Mouse (Mus musculus): ENCODE measurements around the gene Psmg3. TPM values are rescaled to one million over a fixed set of nuclear protein-coding genes. Genes with fewer than 3 reads are reported as not detected.

The Psmg3 gene
- polyA plus RNA-seq, 1 experiment from 2014 or later, result 33.2 TPM

- no peak for ATAC-seq (replicated peaks; ENCODE audit: insufficient number of reproducible peaks, insufficient read depth, low FRiP score, low read depth)
These were observed 25.5 kb downstream of the Psmg3 start for GRCm38 (mm10) chr5:139801231-139801630.

GRCm38 (mm10) chr5:139799801-139800590 lies 26.7 kb downstream of the Psmg3 start:
- no peak overlapping the region for H3K4me3 ChIP-seq
- peaks cover 33% of the 10 kb centered on the region for H3K36me3 ChIP-seq
- 90% methylated on average over 33 of the region's 33 CpGs for WGBS
- H3K4me1 ChIP-seq (replicated peaks), result peaks cover 74% of the 10 kb centered on the region
- no peaks in the 10 kb centered on the region for H3K9me3 ChIP-seq (replicated peaks)
- H3K27ac ChIP-seq, result 0 out of 2 replicates have a peak overlapping the region, but pooled peaks have one; percentile 29
- H3K27me3 ChIP-seq, result no peaks in the 10 kb centered on the region
- no peak overlapping the region for H3K9ac ChIP-seq
- H3K4me2 ChIP-seq, result no peak overlapping the region
- no peak for ATAC-seq (replicated peaks; ENCODE audit: insufficient number of reproducible peaks, insufficient read depth, low FRiP score, low read depth)

More at GRCm38 (mm10) chr5:139801231-139801630, 25.5 kb downstream of the Psmg3 start:
- H3K9ac ChIP-seq, result no peak overlapping the region
- 75% methylated on average over 8 of the region's 8 CpGs for WGBS
- no peak overlapping the region for H3K4me3 ChIP-seq
- H3K9me3 ChIP-seq (replicated peaks), result no peaks in the 10 kb centered on the region
- H3K27ac ChIP-seq, result peak overlapping the region; percentile 29; the same call in 1 of the 2 replicates
- peaks cover 61% of the 10 kb centered on the region for H3K4me1 ChIP-seq (replicated peaks)
- peaks cover 33% of the 10 kb centered on the region for H3K36me3 ChIP-seq
- H3K27me3 ChIP-seq, result no peaks in the 10 kb centered on the region
- H3K4me2 ChIP-seq, result no peak overlapping the region

GRCm38 (mm10) chr5:139799041-139799440 lies 27.6 kb downstream of the Psmg3 start:
- 87% methylated on average over 9 of the region's 9 CpGs for WGBS
- H3K9ac ChIP-seq, result no peak overlapping the region
- H3K27ac ChIP-seq, result peak overlapping the region; percentile 94; the same call in 1 of the 2 replicates
- peaks cover 76% of the 10 kb centered on the region for H3K4me1 ChIP-seq (replicated peaks)
- ATAC-seq (replicated peaks; ENCODE audit: insufficient number of reproducible peaks, insufficient read depth, low FRiP score, low read depth), result no peak
- H3K36me3 ChIP-seq, result peaks cover 33% of the 10 kb centered on the region
- no peaks in the 10 kb centered on the region for H3K27me3 ChIP-seq
- no peaks in the 10 kb centered on the region for H3K9me3 ChIP-seq (replicated peaks)
- H3K4me2 ChIP-seq, result no peak overlapping the region
- H3K4me3 ChIP-seq, result no peak overlapping the region

GRCm38 (mm10) chr5:139798168-139798900 lies 28.4 kb downstream of the Psmg3 start:
- H3K9me3 ChIP-seq (replicated peaks), result no peaks in the 10 kb centered on the region
- H3K9ac ChIP-seq, result peak overlapping the region; percentile 46
- H3K36me3 ChIP-seq, result peaks cover 33% of the 10 kb centered on the region
- H3K4me1 ChIP-seq (replicated peaks), result peaks cover 75% of the 10 kb centered on the region
- peak overlapping the region; percentile 94 for H3K27ac ChIP-seq
- WGBS, result 42% methylated on average over 12 of the region's 12 CpGs
- no peaks in the 10 kb centered on the region for H3K27me3 ChIP-seq
- peak; percentile 7 for ATAC-seq (replicated peaks; ENCODE audit: insufficient number of reproducible peaks, insufficient read depth, low FRiP score, low read depth)
- peak overlapping the region; percentile 67 for H3K4me2 ChIP-seq
- H3K4me3 ChIP-seq, result peak overlapping the region; percentile 28

- 21% methylated on average over 11 of the region's 11 CpGs for WGBS
These were observed 29.1 kb downstream of the Psmg3 start for GRCm38 (mm10) chr5:139797473-139798167.

GRCm38 (mm10) chr5:139796900-139797299 lies 29.8 kb downstream of the Psmg3 start:
- 9% methylated on average over 13 of the region's 13 CpGs for WGBS
- H3K27ac ChIP-seq, result peak overlapping the region; percentile 94
- peaks cover 29% of the 10 kb centered on the region for H3K36me3 ChIP-seq
- H3K27me3 ChIP-seq, result no peaks in the 10 kb centered on the region
- H3K4me1 ChIP-seq (replicated peaks), result peaks cover 83% of the 10 kb centered on the region
- no peaks in the 10 kb centered on the region for H3K9me3 ChIP-seq (replicated peaks)
- ATAC-seq (replicated peaks; ENCODE audit: insufficient number of reproducible peaks, insufficient read depth, low FRiP score, low read depth), result peak; percentile 81
- H3K4me3 ChIP-seq, result peak overlapping the region; percentile 36
- H3K9ac ChIP-seq, result peak overlapping the region; percentile 55
- H3K4me2 ChIP-seq, result peak overlapping the region; percentile 67

More at GRCm38 (mm10) chr5:139797473-139798167, 29.1 kb downstream of the Psmg3 start:
- Histone ChIP-seq H3K9me3 (replicated peaks) (no peaks in the 10 kb centered on the region), H3K4me1 (replicated peaks) (peaks cover 76% of the 10 kb centered on the region), H3K4me2 (peak overlapping the region; percentile 67), H3K36me3 (peaks cover 33% of the 10 kb centered on the region), H3K27ac (peak overlapping the region; percentile 94), H3K4me3 (peak overlapping the region; percentile 36), H3K9ac (peak overlapping the region; percentile 46), H3K27me3 (no peaks in the 10 kb centered on the region)
- ATAC-seq (replicated peaks; ENCODE audit: insufficient number of reproducible peaks, insufficient read depth, low FRiP score, low read depth), result peak; percentile 56

GRCm38 (mm10) chr5:139796001-139796620 lies 30.6 kb downstream of the Psmg3 start:
- 66% methylated on average over 9 of the region's 9 CpGs for WGBS
- Histone ChIP-seq H3K9ac (peak overlapping the region; percentile 55; the same call in 1 of the 2 replicates), H3K4me2 (peak overlapping the region; percentile 67), H3K27me3 (no peaks in the 10 kb centered on the region), H3K4me3 (peak overlapping the region; percentile 36; the same call in 1 of the 2 replicates), H3K4me1 (replicated peaks) (peaks cover 82% of the 10 kb centered on the region), H3K9me3 (replicated peaks) (no peaks in the 10 kb centered on the region), H3K36me3 (peaks cover 22% of the 10 kb centered on the region), H3K27ac (peak overlapping the region; percentile 94)
- no peak for ATAC-seq (replicated peaks; ENCODE audit: insufficient number of reproducible peaks, insufficient read depth, low FRiP score, low read depth)

GRCm38 (mm10) chr5:139794938-139795337 lies 31.7 kb downstream of the Psmg3 start:
- peaks cover 76% of the 10 kb centered on the region for H3K4me1 ChIP-seq (replicated peaks)
- H3K4me3 ChIP-seq, result no peak overlapping the region
- no peak for ATAC-seq (replicated peaks; ENCODE audit: insufficient number of reproducible peaks, insufficient read depth, low FRiP score, low read depth)
- H3K27ac ChIP-seq, result peak overlapping the region; percentile 94
- 0 out of 2 replicates have a peak overlapping the region, but pooled peaks have one; percentile 16 for H3K9ac ChIP-seq
- no peaks in the 10 kb centered on the region for H3K27me3 ChIP-seq
- H3K4me2 ChIP-seq, result peak overlapping the region; percentile 24
- H3K36me3 ChIP-seq, result peaks cover 10% of the 10 kb centered on the region
- WGBS, result 35% methylated on average over 10 of the region's 10 CpGs
- H3K9me3 ChIP-seq (replicated peaks), result no peaks in the 10 kb centered on the region

- H3K36me3 ChIP-seq, result peaks cover 2% of the 10 kb centered on the region; the same call in 1 of the 2 replicates
- H3K4me2 ChIP-seq, result peak overlapping the region; percentile 97
- H3K27me3 ChIP-seq, result no peaks in the 10 kb centered on the region
- WGBS, result 85% methylated on average over 5 of the region's 5 CpGs
- ATAC-seq (replicated peaks; ENCODE audit: insufficient number of reproducible peaks, insufficient read depth, low FRiP score, low read depth), result no peak
- peak overlapping the region; percentile 85 for H3K27ac ChIP-seq
- no peak overlapping the region for H3K4me3 ChIP-seq
- H3K4me1 ChIP-seq (replicated peaks), result peaks cover 73% of the 10 kb centered on the region
- no peaks in the 10 kb centered on the region for H3K9me3 ChIP-seq (replicated peaks)
- 0 out of 2 replicates have a peak overlapping the region, but pooled peaks have one; percentile 79 for H3K9ac ChIP-seq
These were observed 32.5 kb downstream of the Psmg3 start for GRCm38 (mm10) chr5:139794137-139794536.

- Histone ChIP-seq H3K4me1 (replicated peaks) (peaks cover 67% of the 10 kb centered on the region), H3K9me3 (replicated peaks) (no peaks in the 10 kb centered on the region), H3K9ac (peak overlapping the region; percentile 79), H3K4me2 (peak overlapping the region; percentile 97), H3K27ac (peak overlapping the region; percentile 85), H3K4me3 (peak overlapping the region; percentile 75), H3K27me3 (no peaks in the 10 kb centered on the region), H3K36me3 (no peaks in the 10 kb centered on the region)
- WGBS, result 18% methylated on average over 11 of the region's 11 CpGs
- ATAC-seq (replicated peaks; ENCODE audit: insufficient number of reproducible peaks, insufficient read depth, low FRiP score, low read depth), result no peak
These were observed 33.2 kb downstream of the Psmg3 start for GRCm38 (mm10) chr5:139793338-139794089.

All from heart, embryonic 15.5 days (tissue).